Mouse (Mus musculus) forebrain, embryonic 11.5 days (tissue): Measurements from ENCODE around the gene Ptprh. TPM values are rescaled to one million over a fixed set of nuclear protein-coding genes. Genes with fewer than 3 reads are reported as not detected.
A peak's percentile ranks its signal among the peaks of the same experiment; 100 is the strongest.
"Not testable (repeated sequence)": the region's sequence is repeated elsewhere in the genome, so short reads cannot be mapped to it uniquely, and the experiment has no call there.

Experiments used
- ATAC-seq: fragments of 200-750 bp; cut with Nextera tagmentation; replicated peaks from 2 replicates; pipeline ENCODE4 v1.8.0; 2017; ENCODE audit warnings: moderate TSS enrichment; ENCODE audit not compliant: low FRiP score
- DNase-seq: peaks from one replicate; pipeline ENCODE4 v3.0.0-alpha.2; 2017; ENCODE audit warnings: low spot score
- H3K27ac ChIP-seq: fragments of 300-500 bp; sonication (generic); 2 replicates; pipeline ENCODE4 v1.5.1; 2014; ENCODE audit warnings: low read depth, low read length
- H3K27me3 ChIP-seq: fragments of 300-500 bp; sonication (generic); 2 replicates; pipeline ENCODE4 v1.6.1; 2014; ENCODE audit warnings: mild to moderate bottlenecking, low read length, mixed read lengths; ENCODE audit not compliant: control insufficient read depth, insufficient read depth
- H3K36me3 ChIP-seq: fragments of 300-500 bp; sonication (generic); 2 replicates; pipeline ENCODE4 v1.6.1; 2014; ENCODE audit warnings: mild to moderate bottlenecking, low read length, moderate library complexity, mixed read lengths; ENCODE audit not compliant: control insufficient read depth, insufficient read depth
- H3K4me1 ChIP-seq: fragments of 300-500 bp; sonication (generic); replicated peaks from 2 replicates; pipeline ENCODE4 v1.6.1; 2014; ENCODE audit warnings: low read length, mixed read lengths; ENCODE audit not compliant: control insufficient read depth, insufficient read depth
- H3K4me2 ChIP-seq: fragments of 300-500 bp; sonication (generic); 2 replicates; pipeline ENCODE4 v1.6.1; 2014; ENCODE audit warnings: low read depth, mild to moderate bottlenecking, low read length, moderate library complexity, mixed read lengths; ENCODE audit not compliant: severe bottlenecking
- H3K4me3 ChIP-seq: fragments of 300-500 bp; sonication (generic); 2 replicates; pipeline ENCODE4 v1.5.1; 2014; ENCODE audit warnings: low read depth, low read length
- H3K9ac ChIP-seq: fragments of 300-500 bp; sonication (generic); 2 replicates; pipeline ENCODE4 v1.6.1; 2014; ENCODE audit warnings: low read length
- H3K9me3 ChIP-seq: fragments of 300-500 bp; sonication (generic); 2 replicates; pipeline ENCODE4 v1.6.1; 2016; ENCODE audit warnings: low read length, mixed read lengths; ENCODE audit not compliant: control insufficient read depth
- WGBS: fragments of 180-500 bp; shearing (Covaris S2); extraction: QIAGEN DNeasy Blood & Tissue Kit; methylation state at CpG from one replicate; pipeline ENCODE4 v1.1.7; 2014; 5-methylcytosine and 5-hydroxymethylcytosine counted together
- polyA plus RNA-seq: library from polyadenylated mRNA; unstranded; fragments of >200 nt; fragmentation: Nextera tagmentation; extraction: Ambion mirVana; gene quantifications from 2 replicates; pipeline ENCODE4 v1.2.1, GENCODE M21; 2014

The Ptprh gene
- polyA plus RNA-seq, 1 experiment from 2014 or later, result not detected

- not testable (repeated sequence) for H3K4me2 ChIP-seq, H3K27me3 ChIP-seq, H3K9me3 ChIP-seq, H3K9ac ChIP-seq, H3K4me1 ChIP-seq, H3K27ac ChIP-seq, ATAC-seq, H3K4me3 ChIP-seq, H3K36me3 ChIP-seq
- peak; percentile 73 for DNase-seq
- 75% methylated on average over 15 of the region's 15 CpGs for WGBS
Measured at GRCm38 (mm10) chr7:4524212-4524922, 79.5 kb downstream of the Ptprh start, which contains the start of gene Tnni3. Gene Tnni3, minus strand, starts transcription at chr7:4524229.

- no peak overlapping the region for H3K9ac ChIP-seq
- H3K4me3 ChIP-seq, result no peak overlapping the region
- no peaks in the 10 kb centered on the region for H3K9me3 ChIP-seq
- H3K36me3 ChIP-seq, result no peaks in the 10 kb centered on the region
- no peak for ATAC-seq
- H3K27ac ChIP-seq, result no peak overlapping the region
- no peak for DNase-seq
- H3K4me1 ChIP-seq, result peaks cover 7% of the 10 kb centered on the region
- H3K27me3 ChIP-seq, result peaks cover 9% of the 10 kb centered on the region; the same call in 1 of the 2 replicates
- H3K4me2 ChIP-seq, result no peak overlapping the region
- 91% methylated on average over 33 of the region's 33 CpGs for WGBS
Measured at GRCm38 (mm10) chr7:4523205-4524130, 80.4 kb downstream of the Ptprh start.

DNA sequence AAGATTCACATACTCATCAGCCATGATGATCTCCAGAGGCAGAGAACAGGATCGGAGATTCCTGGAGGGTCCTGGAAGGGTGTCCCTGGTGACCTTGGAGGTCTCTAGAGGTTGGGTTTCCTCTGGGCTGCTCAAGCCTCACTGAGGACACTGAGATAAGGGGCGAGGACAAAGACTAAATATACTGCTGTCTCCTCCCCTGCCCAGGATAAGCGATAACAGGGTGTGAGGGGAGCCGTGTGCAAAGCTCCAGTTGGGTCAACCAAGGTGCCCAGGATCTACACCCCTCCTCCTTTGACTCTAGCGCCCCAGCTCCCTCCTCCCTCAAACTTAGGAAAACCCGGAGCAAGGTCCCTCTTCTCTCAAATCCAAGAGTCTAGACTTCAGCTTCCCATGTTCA, 81.5 kb downstream of the Ptprh start:
- Histone ChIP-seq H3K27ac (no peak overlapping the region), H3K36me3 (no peaks in the 10 kb centered on the region), H3K9me3 (no peaks in the 10 kb centered on the region), H3K27me3 (peaks cover 6% of the 10 kb centered on the region; the same call in 1 of the 2 replicates), H3K9ac (no peak overlapping the region), H3K4me3 (no peak overlapping the region), H3K4me1 (peaks cover 5% of the 10 kb centered on the region), H3K4me2 (no peak overlapping the region)
- ATAC-seq (no peak), DNase-seq (no peak)
- WGBS, result 93% methylated on average over 6 of the region's 6 CpGs

DNA sequence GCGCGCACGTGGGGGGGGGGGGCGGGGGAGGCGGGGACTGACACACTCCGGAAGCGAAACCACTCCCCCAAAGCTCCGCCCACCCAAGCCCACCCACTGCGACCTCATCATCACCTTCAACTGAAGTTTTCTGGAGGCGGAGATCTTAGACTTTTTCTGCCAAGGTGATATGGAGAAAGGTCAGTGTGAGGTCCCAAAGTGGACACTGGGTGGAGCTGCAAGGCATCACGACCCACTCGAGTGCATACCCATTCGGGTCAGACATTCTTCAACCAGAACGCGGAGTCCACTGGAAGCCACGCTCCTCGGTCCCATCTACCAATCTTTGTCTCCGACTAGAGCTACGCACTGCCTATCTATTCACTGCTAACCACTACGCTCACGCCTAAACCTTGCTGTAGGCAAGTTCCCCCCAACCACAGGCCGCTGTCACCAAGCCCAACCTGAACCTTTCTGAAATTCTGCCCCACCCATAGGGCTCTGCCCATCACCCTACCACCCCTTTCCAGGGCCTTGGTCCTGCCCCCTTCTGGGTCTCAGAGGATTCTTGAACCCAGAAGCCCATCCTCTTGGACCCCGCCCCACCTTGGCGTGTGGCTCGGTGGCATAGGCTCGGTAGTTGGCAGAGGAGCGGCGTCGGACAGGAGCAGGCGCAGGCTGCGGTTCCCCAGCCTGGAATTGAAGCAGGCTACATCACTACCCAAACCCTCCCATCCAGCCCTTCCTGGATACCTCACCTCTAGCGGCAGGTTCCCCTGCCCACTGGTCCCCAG, 82.4 kb downstream of the Ptprh start:
- Histone ChIP-seq H3K27me3 (peaks cover 4% of the 10 kb centered on the region; the same call in 1 of the 2 replicates), H3K4me3 (peak overlapping the region; percentile 7), H3K9ac (no peak overlapping the region), H3K4me2 (peak overlapping the region; percentile 43), H3K9me3 (no peaks in the 10 kb centered on the region), H3K27ac (no peak overlapping the region), H3K4me1 (peaks cover 3% of the 10 kb centered on the region; the same call in 1 of the 2 replicates), H3K36me3 (no peaks in the 10 kb centered on the region)
- DNase-seq (no peak), ATAC-seq (no peak)
- 34% methylated on average over 32 of the region's 32 CpGs for WGBS

DNA sequence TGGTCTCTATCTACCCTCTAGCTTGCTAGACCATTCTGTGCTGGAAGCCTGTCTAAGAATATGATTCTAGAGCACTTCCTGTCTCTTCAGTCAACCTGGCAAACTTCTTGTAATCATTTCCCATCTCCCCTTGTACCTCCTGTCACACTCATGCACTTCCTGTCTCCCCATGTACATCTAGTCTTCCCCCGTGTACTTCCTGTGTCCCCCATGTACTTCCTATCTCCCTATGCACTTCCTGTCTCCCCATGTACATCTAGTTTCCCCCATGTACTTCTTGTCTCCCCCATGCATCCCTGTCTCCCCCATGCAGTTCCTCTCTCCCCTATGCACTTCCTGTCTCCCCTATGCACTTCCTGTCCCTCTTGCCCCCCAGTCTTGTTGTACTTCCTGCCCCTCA, 85.4 kb downstream of the Ptprh start:
- DNase-seq, result no peak
- no peak for ATAC-seq
- peaks cover 7% of the 10 kb centered on the region for H3K4me1 ChIP-seq
- H3K9me3 ChIP-seq, result no peaks in the 10 kb centered on the region
- peaks cover 4% of the 10 kb centered on the region; the same call in 1 of the 2 replicates for H3K27me3 ChIP-seq
- WGBS, result 92% methylated on average over 1 of the region's 1 CpGs
- no peak overlapping the region for H3K27ac ChIP-seq
- H3K9ac ChIP-seq, result no peak overlapping the region
- no peak overlapping the region for H3K4me2 ChIP-seq
- no peak overlapping the region for H3K4me3 ChIP-seq
- no peaks in the 10 kb centered on the region for H3K36me3 ChIP-seq

GRCm38 (mm10) chr7:4516332-4517050, 87.3 kb downstream of the Ptprh start, which contains the start of gene Tnnt1:
Gene Tnnt1, minus strand, starts transcription at chr7:4516382.
- ATAC-seq, result 0 out of 2 replicates have a peak, but pooled peaks have one; percentile 35
- DNase-seq, result no peak
- no peak within 1 kb of the TSS for H3K4me2 ChIP-seq
- no peak within 1 kb of the TSS for H3K4me3 ChIP-seq
- H3K4me1 ChIP-seq, result peaks cover 7% of the 10 kb centered on the region
- H3K9ac ChIP-seq, result no peak within 1 kb of the TSS
- H3K27ac ChIP-seq, result no peak within 1 kb of the TSS
- H3K9me3 ChIP-seq, result no peaks in the 10 kb centered on the region
- H3K36me3 ChIP-seq, result no peaks in the 10 kb centered on the region
- peaks cover under 1% of the 10 kb centered on the region; the same call in 1 of the 2 replicates for H3K27me3 ChIP-seq
- 22% methylated on average over 4 of the region's 4 CpGs for WGBS

DNA sequence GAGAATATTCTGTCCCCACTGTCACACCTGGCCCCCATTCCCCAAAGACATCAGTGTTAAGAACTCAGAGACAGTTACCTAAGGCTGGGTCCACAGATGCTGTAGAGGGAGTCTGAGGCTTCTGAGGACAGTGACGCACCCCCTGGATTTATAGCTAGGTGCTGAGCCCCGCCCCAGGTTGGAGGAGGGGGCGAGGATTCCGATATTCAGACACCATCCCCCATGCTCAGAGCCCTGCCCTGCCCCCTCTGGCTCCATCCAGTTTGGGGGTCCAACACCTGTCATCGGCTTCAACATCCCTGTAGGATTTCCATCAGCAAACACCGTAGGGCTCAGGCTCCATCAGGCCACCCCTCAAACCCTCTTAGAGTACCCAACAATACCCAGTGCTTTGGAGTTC, 88.0 kb downstream of the Ptprh start:
- H3K4me1 ChIP-seq, result peaks cover 7% of the 10 kb centered on the region
- no peak overlapping the region for H3K4me2 ChIP-seq
- H3K9ac ChIP-seq, result no peak overlapping the region
- H3K27me3 ChIP-seq, result no peaks in the 10 kb centered on the region
- DNase-seq (no peak), ATAC-seq (no peak)
- H3K9me3 ChIP-seq, result no peaks in the 10 kb centered on the region
- H3K27ac ChIP-seq, result no peak overlapping the region
- no peak overlapping the region for H3K4me3 ChIP-seq
- WGBS, result 49% methylated on average over 6 of the region's 6 CpGs
- H3K36me3 ChIP-seq, result no peaks in the 10 kb centered on the region
